Mouse (Mus musculus): ENCODE measurements around the gene Ndufaf2.

GRCm38 (mm10) chr13:108096446-108096845 is 62.0 kb downstream of the Ndufaf2 start:
- TF ChIP-seq EP300 (IDR thresholded peaks at IDR 0.05; ENCODE audit: insufficient read depth, low read depth, low read length) (no peak), CTCF (IDR thresholded peaks at IDR 0.05) (no peak)

Measured in heart, adult 2 months (tissue).